Mouse (Mus musculus) midbrain, embryonic 14.5 days (tissue): ENCODE measurements around the gene Ssr2. TPM values are rescaled to one million over a fixed set of nuclear protein-coding genes. Genes with fewer than 3 reads are reported as not detected.

Experiments used
- ATAC-seq: fragments of 200-750 bp; cut with Nextera tagmentation; 2 replicates; pipeline ENCODE4 v1.8.0; 2017; ENCODE audit warnings: moderate number of reproducible peaks, moderate library complexity; ENCODE audit not compliant: low FRiP score, low TSS enrichment
- DNase-seq: peaks from one replicate; pipeline ENCODE4 v3.0.0-alpha.2; 2015
- H3K27ac ChIP-seq: fragments of 300-500 bp; sonication (generic); replicated peaks from 2 replicates; pipeline ENCODE4 v1.5.1; 2014; ENCODE audit warnings: mild to moderate bottlenecking, low read depth, low read length, moderate library complexity
- H3K27me3 ChIP-seq: fragments of 300-500 bp; sonication (generic); 2 replicates; pipeline ENCODE4 v1.6.1; 2014; ENCODE audit warnings: low read length, control low read depth, mixed read lengths; ENCODE audit not compliant: control insufficient read depth, insufficient read depth
- H3K36me3 ChIP-seq: fragments of 300-500 bp; sonication (generic); 2 replicates; pipeline ENCODE4 v1.6.1; 2014; ENCODE audit warnings: low read length, control low read depth; ENCODE audit not compliant: control insufficient read depth, insufficient read depth
- H3K4me1 ChIP-seq: fragments of 300-500 bp; sonication (generic); 2 replicates; pipeline ENCODE4 v1.6.1; 2014; ENCODE audit warnings: mild to moderate bottlenecking, antibody characterized with exemption, low read length, control low read depth; ENCODE audit not compliant: control insufficient read depth, insufficient read depth
- H3K4me2 ChIP-seq: fragments of 300-500 bp; sonication (generic); 2 replicates; pipeline ENCODE4 v1.6.1; 2014; ENCODE audit warnings: mild to moderate bottlenecking, low read length, moderate library complexity
- H3K4me3 ChIP-seq: fragments of 300-500 bp; sonication (generic); replicated peaks from 2 replicates; pipeline ENCODE4 v1.5.1; 2014; ENCODE audit warnings: low read depth, low read length
- H3K9ac ChIP-seq: fragments of 300-500 bp; sonication (generic); replicated peaks from 2 replicates; pipeline ENCODE4 v1.6.1; 2014; ENCODE audit warnings: mild to moderate bottlenecking, low read length, moderate library complexity
- H3K9me3 ChIP-seq: fragments of 300-500 bp; sonication (generic); 2 replicates; pipeline ENCODE4 v1.6.1; 2016; ENCODE audit warnings: low read length, control low read depth, mixed read lengths; ENCODE audit not compliant: control insufficient read depth
- WGBS: fragments of 180-500 bp; shearing (Covaris S2); extraction: QIAGEN DNeasy Blood & Tissue Kit; methylation state at CpG from one replicate; pipeline ENCODE4 v1.1.7; 2014; 5-methylcytosine and 5-hydroxymethylcytosine counted together
- polyA plus RNA-seq: library from polyadenylated mRNA; unstranded; fragments of >200 nt; fragmentation: Nextera tagmentation; extraction: Ambion mirVana; gene quantifications from 2 replicates; pipeline ENCODE4 v1.2.1, GENCODE M21; 2014

Ssr2 gene
- polyA plus RNA-seq, 1 experiment from 2014 or later, result 114 TPM

DNA sequence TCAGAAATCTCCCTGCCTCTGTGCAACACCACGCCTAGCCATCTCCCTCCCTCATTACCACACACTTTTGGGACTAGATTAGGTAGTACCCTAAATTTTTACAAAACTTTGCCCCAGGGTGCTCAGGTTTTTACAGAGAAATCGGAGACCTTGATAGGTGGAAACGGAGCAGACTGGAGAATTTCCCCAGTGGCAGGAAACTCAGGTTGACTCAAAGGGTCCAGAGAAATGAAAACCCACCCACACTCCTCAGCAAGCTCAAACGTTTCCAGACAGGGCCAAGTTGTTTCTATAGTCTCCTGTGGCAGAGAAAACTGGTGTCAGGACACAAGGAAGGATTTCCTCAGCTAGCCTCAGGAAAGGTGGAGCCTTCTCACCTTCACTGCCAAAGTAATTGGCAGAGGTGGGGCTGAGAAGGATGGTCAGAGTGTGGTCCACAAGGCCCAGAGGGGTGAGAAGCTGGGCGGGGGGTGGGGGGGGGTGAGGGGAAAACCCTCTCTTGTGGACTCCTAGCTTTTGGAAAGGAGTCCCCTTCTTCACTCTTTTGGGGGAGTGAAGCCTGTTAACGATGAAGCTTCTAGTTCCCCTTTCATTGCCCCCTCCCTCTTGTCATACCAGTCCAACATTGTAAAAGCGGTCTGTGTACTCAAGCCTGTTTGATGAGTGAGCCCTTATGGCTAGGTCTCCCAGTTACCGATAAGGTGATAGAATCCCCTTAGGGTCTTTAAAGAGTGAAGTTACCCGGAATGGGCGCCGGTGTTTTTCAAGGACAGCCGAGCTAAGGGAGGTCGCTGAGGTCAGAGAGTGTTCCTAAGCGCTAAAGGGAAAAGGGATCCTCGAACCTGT, 44.7 kb downstream of the Ssr2 start:
- ATAC-seq (0 out of 2 replicates have a peak, but pooled peaks have one; percentile 1), DNase-seq (no peak)
- H3K27ac ChIP-seq, result peak overlapping the region; percentile 95
- WGBS, result 15% methylated on average over 15 of the region's 15 CpGs
- H3K4me3 ChIP-seq, result peak overlapping the region; percentile 92
- peaks cover 22% of the 10 kb centered on the region for H3K4me1 ChIP-seq
- H3K9me3 ChIP-seq, result no peaks in the 10 kb centered on the region
- H3K9ac ChIP-seq, result peak overlapping the region; percentile 98
- no peaks in the 10 kb centered on the region for H3K27me3 ChIP-seq
- H3K4me2 ChIP-seq, result peak overlapping the region; percentile 99
- H3K36me3 ChIP-seq, result peaks cover 6% of the 10 kb centered on the region; the same call in 1 of the 2 replicates

DNA sequence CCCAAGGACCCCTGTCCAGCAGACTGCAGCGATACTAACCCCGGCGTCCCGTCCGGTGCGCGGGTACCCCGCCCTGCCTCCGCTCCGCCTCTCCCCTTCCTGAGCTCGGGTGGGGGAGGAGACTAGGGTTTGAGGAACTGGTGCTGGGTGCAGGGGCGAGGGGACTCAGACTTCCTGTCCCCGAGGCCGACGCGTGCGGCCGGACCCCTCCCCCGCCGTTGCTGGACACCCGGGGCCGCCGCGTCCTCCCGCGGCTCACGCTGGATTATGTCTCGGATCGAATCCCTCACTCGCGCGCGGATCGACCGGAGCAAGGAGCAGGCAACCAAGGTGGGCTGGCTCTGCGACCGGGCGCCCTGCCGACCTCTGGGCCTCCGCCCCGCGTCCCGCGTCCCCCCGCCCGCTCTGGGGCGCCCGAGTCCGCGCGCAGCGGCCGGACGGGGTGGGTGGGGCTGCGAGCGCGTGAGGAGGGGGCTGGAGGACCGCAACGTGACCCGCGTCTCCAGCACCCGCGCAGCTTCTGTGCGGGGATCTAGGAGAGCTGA, 45.4 kb downstream of the Ssr2 start:
- Histone ChIP-seq H3K4me3 (peak overlapping the region; percentile 92), H3K9me3 (no peaks in the 10 kb centered on the region), H3K4me1 (peaks cover 23% of the 10 kb centered on the region), H3K27me3 (no peaks in the 10 kb centered on the region), H3K27ac (peak overlapping the region; percentile 95), H3K36me3 (peaks cover 9% of the 10 kb centered on the region; the same call in 1 of the 2 replicates), H3K9ac (peak overlapping the region; percentile 98), H3K4me2 (peak overlapping the region; percentile 99)
- DNase-seq (peak; percentile 79), ATAC-seq (peak; percentile 62)
- under 1% methylated on average over 62 of the region's 64 CpGs for WGBS

DNA sequence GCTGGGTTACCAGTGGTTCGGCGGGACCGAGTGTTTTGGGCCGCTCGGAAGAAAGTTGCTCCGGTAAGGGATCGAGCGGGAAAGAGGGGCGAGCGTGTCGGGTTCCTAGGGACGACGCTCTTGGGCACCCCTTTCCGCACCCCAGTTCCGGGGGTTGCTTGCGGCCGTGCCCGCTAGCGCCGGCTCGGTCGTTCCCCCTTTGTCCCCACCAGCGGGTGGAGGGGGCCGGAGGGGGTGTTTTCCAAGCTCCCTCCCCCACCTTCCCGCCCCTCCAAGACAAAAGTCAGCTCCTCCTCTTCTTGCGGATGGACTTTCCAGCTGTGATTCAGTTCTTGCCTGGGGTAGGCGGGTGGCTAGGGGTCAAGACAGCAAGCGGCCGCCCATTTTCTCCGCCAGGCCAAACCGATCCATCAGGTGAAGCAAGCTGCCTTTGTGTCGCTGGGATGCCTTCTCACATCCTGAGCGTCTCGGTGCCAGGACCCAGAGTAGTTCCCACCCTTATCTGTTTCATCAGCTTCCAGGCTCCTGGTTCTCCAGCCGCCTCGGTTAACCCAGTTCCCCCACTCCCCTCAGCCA, 45.9 kb downstream of the Ssr2 start:
- peaks cover 15% of the 10 kb centered on the region; the same call in 1 of the 2 replicates for H3K36me3 ChIP-seq
- H3K27ac ChIP-seq, result peak overlapping the region; percentile 95
- ATAC-seq, result peak; percentile 3; the same call in 1 of the 2 replicates
- H3K27me3 ChIP-seq, result no peaks in the 10 kb centered on the region
- H3K4me1 ChIP-seq, result peaks cover 24% of the 10 kb centered on the region
- peak; percentile 73 for DNase-seq
- H3K4me3 ChIP-seq, result peak overlapping the region; percentile 92
- H3K4me2 ChIP-seq, result peak overlapping the region; percentile 99
- peak overlapping the region; percentile 98 for H3K9ac ChIP-seq
- under 1% methylated on average over 36 of the region's 36 CpGs for WGBS
- no peaks in the 10 kb centered on the region for H3K9me3 ChIP-seq

DNA sequence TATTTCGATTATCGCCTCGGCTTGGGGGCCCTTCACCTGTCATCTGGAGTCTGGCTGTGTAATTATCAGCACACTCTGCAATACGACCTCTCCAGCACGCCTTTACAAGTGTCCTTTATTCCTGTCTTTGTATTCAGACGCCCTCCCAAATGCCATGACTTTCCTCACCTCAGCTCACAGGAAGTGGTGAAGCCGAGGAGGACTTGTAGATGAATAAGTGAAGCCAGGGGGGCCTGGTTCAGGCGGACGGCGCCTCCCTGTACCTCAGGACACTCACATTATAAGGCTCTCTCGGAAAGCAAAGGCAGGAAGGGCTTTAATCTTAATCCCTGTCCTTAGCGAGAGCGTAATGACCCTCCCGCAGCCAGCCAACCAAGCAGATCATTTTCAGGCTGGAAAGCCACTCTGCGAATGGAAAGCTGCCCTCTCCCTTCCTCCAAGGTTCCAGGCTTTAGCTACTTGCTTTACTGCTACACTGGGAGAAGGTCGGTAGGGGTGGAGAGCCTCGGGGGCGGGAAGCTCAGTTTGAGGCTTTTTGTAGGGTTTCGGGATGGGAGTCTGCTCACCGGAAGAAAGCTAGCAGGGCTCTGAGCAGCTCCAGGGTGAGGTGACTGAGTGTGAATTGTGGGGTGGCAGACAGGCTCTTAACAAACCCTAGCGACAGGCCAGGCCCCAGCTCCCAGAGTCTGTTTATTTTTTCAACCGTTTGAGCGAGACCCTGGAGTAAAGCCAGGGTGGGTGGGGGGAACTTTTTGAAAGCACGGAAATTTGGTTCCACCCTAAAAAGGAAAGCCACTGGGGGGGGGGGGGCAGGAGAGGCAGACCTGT, 46.7 kb downstream of the Ssr2 start:
- peak overlapping the region; percentile 92 for H3K4me3 ChIP-seq
- WGBS, result under 1% methylated on average over 24 of the region's 24 CpGs
- H3K4me2 ChIP-seq, result peak overlapping the region; percentile 99
- peak overlapping the region; percentile 95 for H3K27ac ChIP-seq
- peaks cover 29% of the 10 kb centered on the region for H3K4me1 ChIP-seq
- ATAC-seq (no peak), DNase-seq (peak; percentile 65)
- H3K27me3 ChIP-seq, result no peaks in the 10 kb centered on the region
- H3K9ac ChIP-seq, result peak overlapping the region; percentile 98
- H3K9me3 ChIP-seq, result no peaks in the 10 kb centered on the region
- H3K36me3 ChIP-seq, result peaks cover 16% of the 10 kb centered on the region; the same call in 1 of the 2 replicates

DNA sequence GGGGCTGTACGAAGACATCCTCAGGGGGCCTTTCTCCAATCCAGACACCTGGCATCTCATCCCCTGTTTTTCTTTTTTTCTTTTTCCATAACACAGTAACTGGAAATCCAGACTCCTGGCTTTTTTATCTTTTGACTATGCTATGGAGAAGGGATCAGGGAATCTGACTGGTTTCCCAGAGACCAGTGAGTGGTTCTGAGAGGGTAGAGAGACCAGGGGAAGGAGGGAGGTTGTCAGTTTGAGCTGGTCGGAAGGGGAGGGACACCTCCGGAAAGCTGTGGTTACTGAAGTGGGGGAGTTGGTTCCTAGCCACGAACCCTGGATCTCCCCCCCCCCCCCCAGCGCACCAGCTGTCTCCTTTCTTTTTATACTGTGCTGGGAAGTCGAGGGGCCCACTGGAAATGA, 47.3 kb downstream of the Ssr2 start:
- Histone ChIP-seq H3K4me3 (peak overlapping the region; percentile 92), H3K27me3 (no peaks in the 10 kb centered on the region), H3K36me3 (peaks cover 16% of the 10 kb centered on the region; the same call in 1 of the 2 replicates), H3K27ac (peak overlapping the region; percentile 95), H3K4me1 (peaks cover 29% of the 10 kb centered on the region), H3K9ac (peak overlapping the region; percentile 98), H3K4me2 (peak overlapping the region; percentile 99), H3K9me3 (no peaks in the 10 kb centered on the region)
- DNase-seq, result peak; percentile 69
- peak; percentile 41; the same call in 1 of the 2 replicates for ATAC-seq
- 1% methylated on average over 5 of the region's 6 CpGs for WGBS

DNA sequence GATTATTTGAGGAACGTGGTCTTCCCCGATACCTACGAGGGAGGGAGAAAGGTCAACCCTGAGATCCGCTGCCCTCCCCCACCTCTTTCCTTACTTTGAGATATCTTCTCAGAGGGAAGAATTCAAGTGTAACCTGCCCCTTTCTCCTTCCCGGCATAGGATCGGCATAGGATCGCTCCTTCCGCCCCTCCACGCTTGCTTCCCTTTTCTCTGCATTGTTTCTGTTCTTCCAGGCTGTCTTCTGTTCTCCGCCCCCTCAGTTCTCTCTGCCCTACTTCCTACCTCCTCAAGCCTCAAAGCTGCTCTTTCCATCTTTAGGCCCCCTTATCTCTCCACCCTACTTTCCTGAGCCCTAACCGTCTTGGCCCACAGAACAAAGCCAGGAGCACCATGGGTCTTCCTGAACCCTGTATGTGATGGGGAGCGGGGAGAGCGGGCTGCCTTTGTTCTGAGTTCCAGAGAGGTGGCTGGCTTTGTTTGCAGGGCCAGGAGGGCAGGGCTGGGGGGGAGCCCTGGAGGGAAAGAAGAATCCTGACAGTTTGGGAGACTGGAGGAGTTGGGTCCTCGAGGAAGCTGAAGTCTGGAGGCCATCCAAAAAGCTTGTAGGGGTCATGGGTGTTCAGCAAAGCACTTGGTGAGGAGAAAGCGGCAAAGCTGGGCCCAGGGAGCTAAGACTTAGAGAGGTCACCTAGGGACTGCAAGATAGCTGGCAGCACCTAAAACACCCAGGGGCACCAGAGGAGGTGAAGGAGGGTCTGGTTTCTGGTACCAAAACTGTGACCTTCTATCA, 47.9 kb downstream of the Ssr2 start:
- H3K4me3 ChIP-seq, result peak overlapping the region; percentile 92
- peaks cover 29% of the 10 kb centered on the region for H3K4me1 ChIP-seq
- WGBS, result under 1% methylated on average over 15 of the region's 15 CpGs
- no peaks in the 10 kb centered on the region for H3K27me3 ChIP-seq
- ATAC-seq, result no peak
- peak overlapping the region; percentile 99 for H3K4me2 ChIP-seq
- H3K9ac ChIP-seq, result peak overlapping the region; percentile 98
- H3K27ac ChIP-seq, result peak overlapping the region; percentile 95
- H3K9me3 ChIP-seq, result no peaks in the 10 kb centered on the region
- peaks cover 16% of the 10 kb centered on the region; the same call in 1 of the 2 replicates for H3K36me3 ChIP-seq
- DNase-seq, result peak; percentile 66

DNA sequence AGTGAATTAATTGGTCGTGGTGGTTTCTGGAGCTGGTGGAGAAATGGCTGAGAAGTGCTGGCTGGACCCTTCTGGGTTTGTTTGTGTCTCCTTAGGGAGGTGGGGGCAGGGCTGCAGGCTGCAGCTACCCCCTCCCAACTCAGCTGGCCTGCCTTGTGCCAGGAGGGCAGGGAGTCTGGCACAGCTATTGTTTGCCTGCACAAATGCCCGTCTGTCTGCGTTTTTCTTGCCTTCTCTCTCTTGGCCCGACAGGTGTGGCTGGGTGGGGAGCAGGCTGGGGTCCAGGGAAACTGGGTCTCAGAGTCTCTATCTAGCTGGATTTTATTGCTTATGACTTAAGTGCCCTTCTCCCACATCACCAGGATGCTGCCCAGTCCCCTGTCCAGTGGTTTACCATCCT, 48.6 kb downstream of the Ssr2 start:
- Histone ChIP-seq H3K27ac (peak overlapping the region; percentile 95), H3K4me3 (peak overlapping the region; percentile 92), H3K27me3 (no peaks in the 10 kb centered on the region), H3K9ac (peak overlapping the region; percentile 98), H3K9me3 (no peaks in the 10 kb centered on the region), H3K4me1 (peaks cover 29% of the 10 kb centered on the region), H3K4me2 (peak overlapping the region; percentile 99), H3K36me3 (peaks cover 21% of the 10 kb centered on the region)
- WGBS, result 8% methylated on average over 4 of the region's 4 CpGs
- ATAC-seq (peak; percentile 46; the same call in 1 of the 2 replicates), DNase-seq (peak; percentile 63)
